Mouse (Mus musculus) MEL (cell line): ENCODE measurements around the gene Tnfaip8l2.

Experiments used
- CTCF ChIP-seq, 3 experiments: IDR thresholded peaks in 2 of 3; conservative IDR thresholded peaks in 1 of 3; 2 replicates each; pipeline ENCODE4 v1.5.1; 2011 to 2012; ENCODE audit warnings: low read length in 3 of 3, low read depth in 2 of 3, mild to moderate bottlenecking in 2 of 3, improper control_type of control experiment in 1 of 3, inconsistent platforms in 1 of 3, mixed read lengths in 1 of 3, moderate library complexity in 1 of 3; ENCODE audit not compliant: control insufficient read depth in 1 of 3, insufficient read depth in 1 of 3, poor library complexity in 1 of 3, severe bottlenecking in 1 of 3
- GATA1 ChIP-seq: IDR thresholded peaks from 2 replicates; pipeline ENCODE4 v1.6.1; 2011; ENCODE audit warnings: low read depth, low read length, improper control_type of control experiment
- MEF2A ChIP-seq: IDR thresholded peaks from 2 replicates; pipeline ENCODE4 v1.6.1; 2014; ENCODE audit warnings: low read depth, mild to moderate bottlenecking, inconsistent platforms, low read length, improper control_type of control experiment; ENCODE audit not compliant: poor library complexity, insufficient replicate concordance, severe bottlenecking; ENCODE audit errors: extremely low read depth
- TBP ChIP-seq: IDR thresholded peaks from 2 replicates; pipeline ENCODE4 v1.8.0; 2011; ENCODE audit warnings: low read depth, low read length, improper control_type of control experiment
- USF1 ChIP-seq: IDR thresholded peaks from 2 replicates; pipeline ENCODE4 v1.6.1; 2014; ENCODE audit warnings: low read depth, mild to moderate bottlenecking, inconsistent platforms, low read length, improper control_type of control experiment, moderate library complexity

DNA sequence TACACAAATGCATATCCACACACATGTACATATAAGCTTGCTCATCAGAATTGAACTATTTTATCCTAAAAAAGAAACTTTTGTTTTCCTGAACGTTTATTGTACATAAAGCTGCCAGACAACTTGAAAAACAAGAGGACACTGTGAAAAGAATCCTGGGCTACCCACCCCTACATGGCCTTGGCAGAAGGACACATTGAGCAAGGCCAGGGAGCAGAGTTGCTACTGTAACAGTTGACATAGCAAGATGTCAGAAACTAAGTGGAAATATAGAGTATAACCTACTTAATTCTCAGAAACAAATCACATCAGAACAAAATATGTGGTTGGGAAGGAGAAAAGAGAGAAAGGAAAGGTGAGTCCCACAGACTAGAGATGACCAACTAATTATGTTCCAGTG, 39.7 kb upstream of the Tnfaip8l2 start:
- TF ChIP-seq TBP (no peak), CTCF (IDR thresholded peaks at IDR 0.05 in 2 of 3, conservative IDR thresholded peaks at IDR 0.05 in 1 of 3; ENCODE audit: control insufficient read depth in 1 of 3, insufficient read depth in 1 of 3, low read depth in 2 of 3, low read length in 3 of 3, poor library complexity in 1 of 3, severe bottlenecking in 1 of 3) (no peak), GATA1 (no peak), USF1 (no peak), MEF2A (no peak)
